Mouse (Mus musculus): ENCODE data around the gene Myo18b. TPM values are rescaled to one million over a fixed set of nuclear protein-coding genes. Genes with fewer than 3 reads are reported as not detected.
A peak's percentile ranks its signal among the peaks of the same experiment; 100 is the strongest.

Myo18b gene
- polyA plus RNA-seq, 1 experiment from 2014 or later: 1.1 TPM

DNA sequence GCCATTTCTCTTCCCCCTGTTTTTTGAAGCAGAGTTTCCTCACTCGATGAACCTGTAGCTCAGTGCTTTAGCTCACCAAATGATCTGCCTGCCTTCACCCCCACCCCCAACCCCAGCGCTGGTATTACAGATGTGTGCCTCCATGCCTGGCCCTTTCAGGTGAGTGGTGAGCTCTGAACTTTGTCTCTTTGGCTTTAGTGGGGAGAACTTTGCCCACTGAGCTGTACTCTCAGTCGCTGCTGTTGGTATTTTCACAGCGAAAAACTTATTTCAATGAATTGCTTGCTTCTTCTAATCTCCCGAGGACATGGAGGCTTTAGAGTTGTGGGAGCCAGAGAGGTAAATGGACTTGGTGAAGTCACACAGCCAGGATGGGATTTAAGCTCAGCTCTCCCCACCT, 53.5 kb downstream of the Myo18b start:
- peaks cover 37% of the 10 kb centered on the region for H3K4me1 ChIP-seq (replicated peaks)
- peaks cover 7% of the 10 kb centered on the region; the same call in 1 of the 2 replicates for H3K27me3 ChIP-seq
- ATAC-seq (ENCODE audit: low FRiP score): no peak
- no peaks in the 10 kb centered on the region for H3K36me3 ChIP-seq
- no peak overlapping the region for H3K9ac ChIP-seq
- H3K9me3 ChIP-seq: no peaks in the 10 kb centered on the region
- no peak overlapping the region for H3K4me3 ChIP-seq
- peak overlapping the region; percentile 83 for H3K27ac ChIP-seq
- 92% methylated on average over 5 of the region's 5 CpGs for WGBS
- H3K4me2 ChIP-seq: no peak overlapping the region

DNA sequence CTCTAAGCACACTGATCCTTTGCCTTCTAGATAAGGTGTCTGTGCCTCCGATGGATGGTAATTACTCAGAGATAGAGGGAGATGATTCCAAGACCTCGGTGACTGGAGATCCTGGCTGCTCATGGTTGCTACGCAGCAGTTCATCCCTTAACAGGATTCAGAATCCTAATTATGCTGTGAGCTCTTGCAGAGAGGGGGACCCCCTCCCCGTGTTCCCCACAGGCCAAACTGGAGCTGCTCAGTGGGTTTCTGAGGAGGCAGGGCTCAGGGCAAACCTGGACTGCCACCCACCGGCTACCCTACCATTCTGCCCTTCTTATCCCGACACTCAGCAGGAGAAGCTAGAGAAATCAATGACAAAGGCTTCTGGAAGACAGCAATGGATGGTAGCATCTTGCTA, 54.3 kb downstream of the Myo18b start:
- Histone ChIP-seq H3K9me3 (no peaks in the 10 kb centered on the region), H3K4me3 (no peak overlapping the region), H3K27me3 (peaks cover under 1% of the 10 kb centered on the region; the same call in 1 of the 2 replicates), H3K36me3 (no peaks in the 10 kb centered on the region), H3K4me2 (no peak overlapping the region), H3K9ac (no peak overlapping the region; the same call in 1 of the 2 replicates), H3K4me1 (replicated peaks) (peaks cover 31% of the 10 kb centered on the region), H3K27ac (peak overlapping the region; percentile 44; the same call in 1 of the 2 replicates)
- ATAC-seq (ENCODE audit: low FRiP score): no peak
- WGBS: 41% methylated on average over 6 of the region's 6 CpGs

DNA sequence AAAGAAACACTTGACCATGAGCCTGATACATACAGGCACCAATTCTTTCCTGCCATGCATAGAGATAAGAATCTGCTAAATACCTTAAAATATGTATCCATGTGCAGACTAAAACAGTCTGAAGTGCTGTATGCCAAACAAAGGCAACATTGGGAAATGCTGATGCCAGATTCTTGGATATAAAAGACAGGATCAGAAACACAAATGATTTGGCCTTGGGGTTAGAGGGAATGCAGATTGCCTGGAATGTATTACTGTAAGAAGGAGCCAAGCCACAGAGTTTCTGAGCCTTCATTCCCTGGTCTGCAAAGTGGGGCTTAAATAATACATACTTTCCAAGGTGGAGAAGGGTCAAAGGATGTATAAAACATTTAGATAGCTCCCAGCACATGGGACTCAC, 61.3 kb downstream of the Myo18b start:
- Histone ChIP-seq H3K9me3 (no peaks in the 10 kb centered on the region), H3K27me3 (no peaks in the 10 kb centered on the region), H3K4me1 (replicated peaks) (peaks cover 10% of the 10 kb centered on the region; the same call in 1 of the 2 replicates), H3K9ac (no peak overlapping the region), H3K36me3 (no peaks in the 10 kb centered on the region), H3K27ac (no peak overlapping the region), H3K4me3 (no peak overlapping the region), H3K4me2 (no peak overlapping the region)
- no peak for ATAC-seq (ENCODE audit: low FRiP score)

DNA sequence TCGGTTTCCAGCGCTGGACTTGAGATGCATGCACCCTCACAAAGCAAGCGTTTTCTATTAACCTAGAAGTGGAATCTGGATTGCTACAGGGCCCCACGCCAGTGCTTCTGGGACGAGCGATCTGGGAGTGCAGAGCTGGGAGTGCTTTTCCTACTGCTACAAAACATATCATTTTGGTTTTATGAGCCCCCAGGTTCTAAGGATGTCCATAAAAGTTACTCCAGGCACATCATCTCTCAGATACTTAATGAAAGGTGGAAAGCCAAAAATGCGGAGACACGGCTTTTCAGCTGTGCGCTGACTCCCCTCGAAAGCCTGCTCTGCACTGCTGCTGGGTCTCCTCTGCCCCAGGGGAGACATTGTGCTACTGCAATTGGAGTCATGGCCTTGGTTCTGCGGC, 62.3 kb downstream of the Myo18b start:
- 67% methylated on average over 11 of the region's 11 CpGs for WGBS
- Histone ChIP-seq H3K36me3 (no peaks in the 10 kb centered on the region), H3K4me3 (no peak overlapping the region), H3K9ac (no peak overlapping the region), H3K4me1 (replicated peaks) (peaks cover 10% of the 10 kb centered on the region; the same call in 1 of the 2 replicates), H3K27ac (no peak overlapping the region), H3K9me3 (no peaks in the 10 kb centered on the region), H3K4me2 (no peak overlapping the region), H3K27me3 (no peaks in the 10 kb centered on the region)
- ATAC-seq (ENCODE audit: low FRiP score): no peak

DNA sequence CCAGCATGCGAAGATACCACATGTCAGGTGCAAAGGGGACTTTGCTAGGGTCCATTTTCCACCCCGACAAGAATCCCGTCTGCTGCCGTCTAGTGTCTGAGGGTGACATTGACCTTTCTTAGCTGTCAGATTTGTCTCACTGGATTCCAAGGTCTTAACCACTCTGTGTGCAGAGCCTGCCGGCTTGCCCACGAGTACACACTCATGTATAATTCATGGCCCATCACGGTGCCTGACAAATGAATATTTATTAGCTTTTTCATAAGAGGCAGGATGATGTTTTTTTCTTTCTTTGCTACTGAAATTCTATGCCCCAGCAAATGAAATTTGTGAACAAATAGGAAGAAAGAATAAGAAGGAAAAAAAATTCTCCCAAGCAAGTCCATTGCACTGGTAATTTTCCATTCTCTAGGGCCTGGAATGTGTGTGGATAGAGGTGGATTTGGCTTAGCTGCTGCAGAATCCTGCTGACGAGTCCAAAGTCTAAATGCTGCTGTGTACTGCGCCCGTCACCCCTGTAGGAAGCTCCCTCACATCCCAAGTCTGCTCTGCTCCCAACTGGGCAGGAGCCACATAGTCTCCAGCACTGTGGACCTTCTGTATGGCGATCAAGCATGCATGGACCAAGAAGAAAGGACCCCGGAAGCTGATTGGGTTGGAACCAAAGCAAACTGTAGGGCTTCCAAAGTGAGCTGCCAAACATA, 70.9 kb downstream of the Myo18b start:
- H3K4me2 ChIP-seq: no peak overlapping the region
- peak; percentile 65; the same call in 1 of the 2 replicates for ATAC-seq (ENCODE audit: low FRiP score)

DNA sequence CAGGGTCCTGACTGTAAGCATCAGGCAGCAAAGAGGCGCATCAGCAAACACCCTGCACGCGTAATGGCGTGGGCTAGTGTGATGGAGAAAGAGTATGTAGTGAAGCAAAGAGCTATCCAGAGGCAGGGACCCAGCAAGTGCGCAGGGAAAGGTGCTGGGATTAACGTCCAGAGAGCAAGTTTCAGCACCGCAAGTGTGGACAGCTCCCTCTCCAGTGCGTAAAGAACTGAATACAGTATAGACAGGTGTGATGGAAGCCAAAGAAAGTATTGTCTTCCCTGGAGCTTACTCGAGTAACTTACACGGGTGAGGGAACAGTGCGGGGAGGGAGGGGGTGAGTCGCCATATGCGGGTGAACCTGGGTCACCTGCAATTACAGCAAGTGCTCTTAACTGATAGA, 71.8 kb downstream of the Myo18b start:
- H3K27ac ChIP-seq: peak overlapping the region; percentile 78
- ATAC-seq (ENCODE audit: low FRiP score): no peak
- WGBS: 41% methylated on average over 13 of the region's 13 CpGs

More for the DNA sequence above, 70.9 kb downstream of the Myo18b start:
- Histone ChIP-seq H3K9me3 (no peaks in the 10 kb centered on the region), H3K27me3 (no peaks in the 10 kb centered on the region), H3K4me3 (no peak overlapping the region), H3K4me1 (replicated peaks) (peaks cover 31% of the 10 kb centered on the region), H3K9ac (no peak overlapping the region), H3K36me3 (no peaks in the 10 kb centered on the region), H3K27ac (peak overlapping the region; percentile 88)
- WGBS: 29% methylated on average over 12 of the region's 12 CpGs

DNA sequence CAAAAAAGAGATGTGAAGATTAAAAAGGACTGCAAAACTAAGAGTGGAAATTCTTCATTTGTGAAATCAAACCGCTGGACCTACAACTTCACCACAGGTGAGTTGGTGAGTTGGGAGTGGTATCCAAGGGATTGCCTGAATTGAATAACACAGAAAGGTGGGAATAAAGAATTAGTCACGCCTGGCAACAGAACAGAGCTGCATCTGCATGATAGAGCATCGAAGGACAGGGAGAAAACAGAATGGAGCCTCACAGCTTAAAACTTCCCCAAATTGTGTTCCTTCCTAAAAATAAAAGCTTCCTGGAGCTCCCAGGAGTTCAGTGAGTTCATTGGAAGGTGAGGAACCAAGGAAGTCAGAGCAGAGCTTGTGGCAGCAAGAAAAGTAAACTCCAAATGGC, 73.7 kb downstream of the Myo18b start:
- 61% methylated on average over 3 of the region's 3 CpGs for WGBS
- no peak overlapping the region for H3K4me3 ChIP-seq
- no peak overlapping the region for H3K4me2 ChIP-seq
- no peak overlapping the region for H3K9ac ChIP-seq
- H3K4me1 ChIP-seq (replicated peaks): peaks cover 26% of the 10 kb centered on the region
- H3K27ac ChIP-seq: no peak overlapping the region
- H3K9me3 ChIP-seq: no peaks in the 10 kb centered on the region
- peaks cover 4% of the 10 kb centered on the region; the same call in 1 of the 2 replicates for H3K27me3 ChIP-seq
- ATAC-seq (ENCODE audit: low FRiP score): no peak
- no peaks in the 10 kb centered on the region for H3K36me3 ChIP-seq

More for the DNA sequence above, 71.8 kb downstream of the Myo18b start:
- no peaks in the 10 kb centered on the region for H3K36me3 ChIP-seq
- H3K4me1 ChIP-seq (replicated peaks): peaks cover 31% of the 10 kb centered on the region
- H3K9me3 ChIP-seq: no peaks in the 10 kb centered on the region
- no peaks in the 10 kb centered on the region for H3K27me3 ChIP-seq
- no peak overlapping the region for H3K9ac ChIP-seq
- no peak overlapping the region for H3K4me2 ChIP-seq
- no peak overlapping the region for H3K4me3 ChIP-seq

DNA sequence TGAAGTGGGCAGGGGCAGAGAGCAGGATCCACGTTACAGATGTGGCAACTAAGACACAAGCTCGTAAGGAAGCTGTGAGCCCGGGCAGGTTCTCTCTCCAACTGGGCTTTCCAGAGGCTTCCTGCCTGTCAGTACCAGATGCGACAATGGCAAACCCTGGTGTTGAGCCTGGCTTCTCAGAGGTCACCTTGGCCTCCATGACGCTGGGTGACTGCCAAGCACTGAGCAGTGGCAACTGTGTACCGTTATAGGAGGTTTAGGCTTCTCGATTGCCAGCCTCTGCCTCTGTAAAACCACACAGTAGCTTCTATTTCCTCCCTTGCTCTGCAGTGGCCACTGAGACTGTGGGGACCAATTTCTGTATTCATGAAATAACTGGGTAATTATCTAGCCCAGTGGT, 81.1 kb downstream of the Myo18b start:
- H3K36me3 ChIP-seq: no peaks in the 10 kb centered on the region
- H3K27me3 ChIP-seq: peaks cover 27% of the 10 kb centered on the region
- peaks cover 9% of the 10 kb centered on the region; the same call in 1 of the 2 replicates for H3K4me1 ChIP-seq (replicated peaks)
- H3K4me2 ChIP-seq: no peak overlapping the region
- ATAC-seq (ENCODE audit: low FRiP score): no peak
- no peak overlapping the region for H3K4me3 ChIP-seq
- WGBS: 75% methylated on average over 7 of the region's 7 CpGs
- no peak overlapping the region for H3K9ac ChIP-seq
- peak overlapping the region; percentile 58 for H3K27ac ChIP-seq
- no peaks in the 10 kb centered on the region for H3K9me3 ChIP-seq

DNA sequence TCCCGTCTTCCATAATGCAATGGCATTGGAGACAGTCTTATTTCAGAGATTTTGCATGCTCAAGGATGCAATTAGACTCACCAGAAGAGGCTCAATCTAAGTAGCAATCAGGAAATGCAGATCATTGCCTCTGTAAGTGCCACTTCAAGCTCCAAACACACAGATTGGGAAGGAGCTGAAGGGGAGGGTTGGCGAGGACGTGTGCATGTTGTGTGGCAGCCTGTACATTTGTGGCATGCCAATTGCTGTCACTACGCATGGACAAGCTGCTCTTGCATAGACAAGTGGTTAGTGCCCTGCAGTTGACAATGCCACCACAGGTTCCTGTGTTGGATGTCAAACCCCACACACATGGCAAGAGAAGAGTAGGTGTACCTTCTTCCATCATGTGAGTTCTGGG, 88.5 kb downstream of the Myo18b start:
- Histone ChIP-seq H3K27ac (no peak overlapping the region), H3K36me3 (no peaks in the 10 kb centered on the region), H3K9me3 (no peaks in the 10 kb centered on the region), H3K4me2 (no peak overlapping the region), H3K4me3 (no peak overlapping the region), H3K27me3 (peaks cover 5% of the 10 kb centered on the region; the same call in 1 of the 2 replicates), H3K9ac (no peak overlapping the region), H3K4me1 (replicated peaks) (peaks cover 5% of the 10 kb centered on the region; the same call in 1 of the 2 replicates)
- ATAC-seq (ENCODE audit: low FRiP score): no peak
- WGBS: 83% methylated on average over 4 of the region's 4 CpGs

DNA sequence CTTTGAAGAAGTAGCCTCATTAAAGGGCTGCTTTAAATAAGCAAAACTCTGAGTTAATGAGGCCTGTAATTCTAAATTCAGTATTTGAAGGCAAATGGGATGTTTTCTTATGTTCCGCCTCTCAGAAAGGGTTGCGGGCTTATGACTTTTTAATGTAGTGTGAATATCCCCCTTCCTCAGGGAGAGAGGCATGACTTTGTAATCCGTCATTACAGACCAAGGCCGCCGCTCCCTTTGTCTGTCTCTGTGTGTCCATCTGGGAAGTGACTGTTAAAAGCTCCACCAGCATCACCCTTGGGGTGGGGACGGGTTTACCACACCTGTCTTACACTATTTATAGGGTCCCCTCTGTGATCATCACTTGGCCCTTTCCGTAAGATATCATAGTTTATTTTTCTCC, 100.1 kb downstream of the Myo18b start:
- peak overlapping the region; percentile 65; the same call in 1 of the 2 replicates for H3K27ac ChIP-seq
- H3K9ac ChIP-seq: no peak overlapping the region
- H3K36me3 ChIP-seq: no peaks in the 10 kb centered on the region
- peaks cover 17% of the 10 kb centered on the region for H3K4me1 ChIP-seq (replicated peaks)
- no peak for ATAC-seq (ENCODE audit: low FRiP score)
- no peaks in the 10 kb centered on the region for H3K9me3 ChIP-seq
- H3K4me2 ChIP-seq: no peak overlapping the region
- peaks cover 19% of the 10 kb centered on the region for H3K27me3 ChIP-seq
- 35% methylated on average over 7 of the region's 7 CpGs for WGBS
- H3K4me3 ChIP-seq: no peak overlapping the region

DNA sequence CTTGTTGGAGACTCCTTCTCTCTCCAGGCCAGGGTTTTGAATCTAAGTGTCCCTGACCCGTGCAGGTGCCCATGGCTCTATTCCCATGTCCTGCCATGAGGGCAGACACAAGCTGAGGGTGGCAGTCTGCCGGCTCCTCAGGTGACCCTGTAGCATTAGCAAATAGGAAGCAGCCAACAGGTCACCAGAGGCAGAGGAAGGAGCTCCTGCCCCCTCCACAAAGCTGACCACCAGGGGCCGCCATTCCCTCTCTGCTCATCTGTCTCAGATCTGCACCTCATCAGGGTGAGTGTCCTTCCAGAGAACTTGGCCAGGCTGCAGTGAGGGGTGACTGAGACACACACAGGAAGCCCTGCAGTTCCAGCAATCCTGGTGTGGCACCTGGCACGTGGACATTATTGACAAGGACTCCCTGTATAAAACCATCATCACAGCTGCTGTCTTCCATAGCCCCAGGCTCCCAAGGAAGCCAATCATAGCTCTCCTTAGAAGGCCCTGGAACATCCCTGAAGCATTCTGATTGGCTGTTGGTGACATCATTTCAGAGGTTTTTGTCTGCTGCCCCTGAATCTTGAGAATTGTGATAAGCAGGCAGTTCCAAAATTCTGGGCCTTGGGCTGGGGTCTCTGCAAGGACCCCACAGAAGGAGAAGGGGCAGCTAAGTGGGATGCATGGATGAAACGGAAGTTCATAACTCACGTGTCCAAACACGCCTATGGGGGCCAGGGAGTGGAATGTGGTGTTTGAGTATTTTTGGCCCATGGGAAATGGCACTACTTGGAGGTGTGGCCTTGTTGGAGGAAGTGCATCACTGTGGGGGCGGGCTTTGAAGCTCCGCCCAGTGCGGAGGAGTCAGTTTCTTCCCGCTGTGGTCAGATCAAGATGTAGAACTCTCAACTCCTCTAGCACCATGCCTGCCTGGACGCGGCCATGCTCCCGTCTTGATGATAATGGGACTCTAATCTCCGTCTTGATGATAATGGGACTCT, 104.1 kb downstream of the Myo18b start:
- WGBS: 78% methylated on average over 15 of the region's 15 CpGs
- ATAC-seq (ENCODE audit: low FRiP score): no peak
- no peak overlapping the region for H3K4me2 ChIP-seq

DNA sequence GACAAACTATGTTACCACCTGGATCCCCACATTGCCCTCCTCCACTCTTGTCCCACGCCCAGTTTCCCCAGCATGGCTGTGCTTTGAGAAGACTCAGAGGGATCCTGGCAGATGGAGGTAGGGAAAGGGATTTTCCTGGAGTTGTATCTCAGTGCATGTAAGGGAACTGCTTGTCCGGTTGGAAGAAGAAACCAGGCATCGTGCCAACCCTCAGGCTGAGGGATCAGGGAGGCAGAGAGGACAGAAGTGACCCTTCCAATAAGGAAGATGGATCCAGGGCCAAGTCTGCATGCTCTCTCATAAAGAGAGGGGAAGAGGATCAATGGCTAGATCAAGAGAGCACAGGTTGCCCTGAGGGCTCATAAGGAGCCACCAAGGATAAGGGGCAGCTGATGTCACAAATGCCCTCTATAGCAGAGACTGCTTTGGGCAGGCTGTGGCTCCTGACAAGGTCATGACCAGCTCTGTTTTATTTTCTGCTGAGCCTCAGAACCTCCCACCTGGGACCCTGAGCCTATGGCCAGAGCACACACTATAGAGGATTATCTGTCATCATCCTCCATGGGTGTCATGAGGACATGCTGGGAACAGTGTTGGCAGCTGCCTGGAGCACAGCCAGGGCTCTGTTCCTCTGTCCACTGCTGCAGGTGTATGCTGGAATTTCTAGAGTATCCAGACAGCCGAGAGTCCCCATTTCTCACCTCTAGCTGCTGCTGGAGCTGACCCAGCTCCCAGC, 105.6 kb downstream of the Myo18b start:
- ATAC-seq (ENCODE audit: low FRiP score): no peak

More for the DNA sequence above, 104.1 kb downstream of the Myo18b start:
- H3K9me3 ChIP-seq: no peaks in the 10 kb centered on the region
- H3K4me1 ChIP-seq (replicated peaks): peaks cover 17% of the 10 kb centered on the region
- no peak overlapping the region for H3K4me3 ChIP-seq
- H3K27ac ChIP-seq: no peak overlapping the region
- no peaks in the 10 kb centered on the region for H3K36me3 ChIP-seq
- H3K9ac ChIP-seq: no peak overlapping the region
- H3K27me3 ChIP-seq: peaks cover 17% of the 10 kb centered on the region

More for the DNA sequence above, 105.6 kb downstream of the Myo18b start:
- 80% methylated on average over 4 of the region's 4 CpGs for WGBS
- H3K9me3 ChIP-seq: no peaks in the 10 kb centered on the region
- no peak overlapping the region for H3K4me2 ChIP-seq
- peaks cover 17% of the 10 kb centered on the region for H3K27me3 ChIP-seq
- no peak overlapping the region for H3K27ac ChIP-seq
- H3K4me1 ChIP-seq (replicated peaks): peaks cover 4% of the 10 kb centered on the region
- H3K36me3 ChIP-seq: no peaks in the 10 kb centered on the region
- H3K9ac ChIP-seq: no peak overlapping the region
- no peak overlapping the region for H3K4me3 ChIP-seq
